Mouse (Mus musculus) regulatory T cell (primary cell): ENCODE results near the gene Rgs3.
"Not testable (repeated sequence)": the region's sequence is repeated elsewhere in the genome, so short reads cannot be mapped to it uniquely, and the experiment has no call there.

ENCODE experiments used
- in situ Hi-C: fragments of 300-600 bp; cut with MboI, MseI; formaldehyde crosslinking; loops from one replicate; pipeline ENCODE4 v1.15.1; 2025; ENCODE audit warnings: high pct_unique_total_duplicates

Gene Rgs3

GRCm38 (mm10) chr4:62544801-62545200 lies 14.8 kb upstream of the Rgs3 start:
- in situ Hi-C loops, result no loop called here

- in situ Hi-C loops, result loop anchor here (10.0 to 25.0 kb wide), 2 partner anchors 135 to 1383 kb away; no protein-coding TSS in a partner anchor
These were observed 7.7 kb upstream of the Rgs3 start for GRCm38 (mm10) chr4:62551966-62552365.

- in situ Hi-C loops, result loop anchor here (10.0 to 25.0 kb wide), 2 partner anchors 130 to 1377 kb away; no protein-coding TSS in a partner anchor
These were observed 2.2 kb upstream of the Rgs3 start for GRCm38 (mm10) chr4:62557436-62557835.

- in situ Hi-C loops, result loop anchor here (5.0 to 25.0 kb wide), 3 partner anchors 99 to 196 kb away; no protein-coding TSS in a partner anchor
These were observed 1.4 kb downstream of the Rgs3 start for GRCm38 (mm10) chr4:62560963-62561629.

- in situ Hi-C loops, result loop anchor here (5.0 to 25.0 kb wide), 3 partner anchors 99 to 196 kb away; no protein-coding TSS in a partner anchor
These were observed 2.0 kb downstream of the Rgs3 start for GRCm38 (mm10) chr4:62561630-62562001.

- in situ Hi-C loops, result loop anchor here (5.0 to 25.0 kb wide), 3 partner anchors 100 to 195 kb away; no protein-coding TSS in a partner anchor
These were observed 2.4 kb downstream of the Rgs3 start for GRCm38 (mm10) chr4:62562006-62562405.

GRCm38 (mm10) chr4:62566530-62566929 lies 6.9 kb downstream of the Rgs3 start:
- in situ Hi-C loops, result loop anchor here (25.0 kb wide), 1 partner anchor 121 kb away; no protein-coding TSS in a partner anchor

GRCm38 (mm10) chr4:62567696-62568095 lies 8.0 kb downstream of the Rgs3 start:
- in situ Hi-C loops, result loop anchor here (25.0 kb wide), 1 partner anchor 120 kb away; no protein-coding TSS in a partner anchor

GRCm38 (mm10) chr4:62568359-62568758 lies 8.7 kb downstream of the Rgs3 start:
- in situ Hi-C loops, result loop anchor here (25.0 kb wide), 1 partner anchor 119 kb away; no protein-coding TSS in a partner anchor

- in situ Hi-C loops, result loop anchor here (25.0 kb wide), 1 partner anchor 118 kb away; no protein-coding TSS in a partner anchor
These were observed 10.0 kb downstream of the Rgs3 start for GRCm38 (mm10) chr4:62569603-62570002.

- in situ Hi-C loops, result loop anchor here (25.0 kb wide), 1 partner anchor 117 kb away; no protein-coding TSS in a partner anchor
These were observed 10.4 kb downstream of the Rgs3 start for GRCm38 (mm10) chr4:62570029-62570428.

- in situ Hi-C loops, result loop anchor here (5.0 kb wide), 1 partner anchor 50 kb away; no protein-coding TSS in a partner anchor
These were observed 23.0 kb downstream of the Rgs3 start for GRCm38 (mm10) chr4:62582365-62583264.

- in situ Hi-C loops, result loop anchor here (5.0 kb wide), 1 partner anchor 49 kb away; no protein-coding TSS in a partner anchor
These were observed 23.8 kb downstream of the Rgs3 start for GRCm38 (mm10) chr4:62583265-62584092.

- in situ Hi-C loops, result no loop called here
These were observed 27.4 kb downstream of the Rgs3 start for GRCm38 (mm10) chr4:62587067-62587466.

- in situ Hi-C loops, result no loop called here
These were observed 31.2 kb downstream of the Rgs3 start for GRCm38 (mm10) chr4:62590878-62591277.

GRCm38 (mm10) chr4:62591326-62591725 lies 31.7 kb downstream of the Rgs3 start:
- in situ Hi-C loops, result no loop called here

GRCm38 (mm10) chr4:62593546-62594240 lies 34.0 kb downstream of the Rgs3 start:
- in situ Hi-C loops, result not testable (repeated sequence)

GRCm38 (mm10) chr4:62594442-62594841 lies 34.8 kb downstream of the Rgs3 start:
- in situ Hi-C loops, result no loop called here

GRCm38 (mm10) chr4:62596051-62596450 lies 36.4 kb downstream of the Rgs3 start:
- in situ Hi-C loops, result no loop called here

GRCm38 (mm10) chr4:62600549-62600948 lies 40.9 kb downstream of the Rgs3 start:
- in situ Hi-C loops, result no loop called here
